Mouse (Mus musculus) forelimb bud, embryonic 11.5 days (tissue): Measurements from ENCODE around the gene Tlr12.
A peak's percentile ranks its signal among the peaks of the same experiment; 100 is the strongest.
"Not testable (repeated sequence)": the region's sequence is repeated elsewhere in the genome, so short reads cannot be mapped to it uniquely, and the experiment has no call there.

ENCODE experiments used
- DNase-seq: peaks from one replicate; pipeline ENCODE4 v3.0.0-alpha.2; 2012; ENCODE audit warnings: low read depth, low spot score

Gene Tlr12

DNA sequence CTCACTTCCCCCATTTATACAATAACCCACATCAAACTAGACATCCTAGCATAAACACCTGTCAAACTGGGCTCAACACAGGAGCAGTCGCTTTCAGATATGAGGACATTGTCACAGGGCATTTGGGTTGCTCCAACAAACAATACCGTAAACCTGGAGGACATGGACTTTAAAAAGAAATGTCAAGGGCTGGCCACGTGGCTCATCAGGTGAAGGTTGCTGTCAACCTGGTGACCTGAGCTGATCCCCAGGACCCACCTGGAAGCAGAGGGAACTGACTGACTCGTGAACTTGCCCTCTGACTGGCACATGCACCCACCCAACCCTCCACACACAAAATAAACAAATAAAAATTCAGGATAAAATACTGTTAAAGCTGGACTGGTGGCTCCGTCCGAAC, 2.2 kb upstream of the Tlr12 start:
- DNase-seq, result no peak

DNA sequence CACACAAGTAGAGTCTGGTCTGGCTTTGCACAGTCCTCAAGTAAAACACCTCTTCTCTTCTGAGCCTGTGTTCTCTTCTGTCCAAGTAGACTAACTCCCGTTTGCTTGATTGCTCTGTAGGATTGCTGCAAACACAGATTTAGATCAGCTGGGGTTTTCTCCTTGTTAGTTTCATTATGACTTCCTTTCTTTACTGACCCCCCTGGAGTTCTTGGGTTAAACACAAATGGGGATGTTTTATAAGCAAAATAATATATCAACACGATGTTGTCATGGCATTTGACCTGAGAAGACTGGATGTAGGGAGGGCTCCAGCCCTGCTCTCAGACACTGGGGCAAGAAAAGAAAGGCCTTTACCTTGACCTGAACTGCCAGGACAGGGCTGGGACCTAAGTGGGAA, 544 bp upstream of the Tlr12 start:
- no peak for DNase-seq

DNA sequence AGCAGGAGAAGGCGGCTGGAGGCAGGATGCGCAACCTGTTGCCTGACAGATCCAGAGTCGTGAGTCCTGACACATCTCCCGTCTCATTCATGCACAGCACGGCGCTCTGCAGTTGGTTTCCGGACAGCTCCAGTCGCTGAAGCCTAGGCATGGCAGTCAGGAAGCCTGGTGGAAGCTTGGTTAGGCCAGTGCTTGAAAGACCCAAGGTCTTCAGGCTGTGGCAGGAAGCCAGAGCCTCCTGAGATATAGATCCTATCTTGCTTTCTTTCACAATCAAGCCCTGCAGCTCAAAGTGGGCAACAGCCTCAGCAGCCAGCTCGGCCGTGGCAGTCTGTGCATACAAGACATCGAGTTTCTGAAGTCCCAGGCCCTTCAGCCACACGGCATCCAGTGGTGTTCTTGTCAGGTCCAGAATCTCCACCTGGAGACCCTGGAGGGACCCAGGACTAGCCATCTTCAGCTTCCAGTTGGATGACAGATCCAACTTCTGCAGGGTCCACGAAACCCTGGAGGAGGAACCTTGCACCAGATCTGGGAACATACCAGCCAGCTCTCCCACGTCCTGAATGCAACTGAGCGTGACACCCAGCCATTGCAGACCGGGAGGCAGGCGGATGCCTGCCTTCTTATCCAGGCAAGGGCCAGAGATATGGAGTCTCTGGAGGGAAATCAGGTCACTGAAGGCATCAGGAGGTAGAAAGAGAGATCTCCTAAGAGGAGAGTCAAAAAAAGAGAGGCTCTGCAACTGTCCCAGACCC, 877 bp downstream of the Tlr12 start:
- DNase-seq, result no peak

DNA sequence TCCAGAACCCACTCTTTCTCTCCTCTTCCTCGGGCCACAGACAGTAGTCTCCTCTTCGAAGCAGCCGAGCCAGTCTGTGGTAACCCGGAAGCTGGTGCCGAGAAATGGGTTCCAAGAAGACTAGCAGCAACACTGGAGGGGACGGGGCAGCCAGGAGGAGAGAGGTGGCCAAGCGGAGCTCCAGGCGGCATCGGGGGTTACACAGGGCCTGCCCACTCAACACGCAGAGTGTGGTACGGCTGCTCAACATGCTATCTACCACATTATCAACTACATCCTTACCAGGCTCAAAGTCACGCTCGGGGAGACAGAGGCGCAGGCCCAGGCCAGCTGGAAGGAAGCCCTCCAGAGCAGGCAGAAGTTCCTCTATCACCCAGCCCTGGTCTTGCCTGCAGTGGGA, 2.7 kb downstream of the Tlr12 start:
- no peak for DNase-seq

GRCm38 (mm10) chr4:128613326-128613725, 5.1 kb downstream of the Tlr12 start:
- peak; percentile 74 for DNase-seq

- DNase-seq, result not testable (repeated sequence)
Measured at GRCm38 (mm10) chr4:128611726-128612125, 6.7 kb downstream of the Tlr12 start.

DNA sequence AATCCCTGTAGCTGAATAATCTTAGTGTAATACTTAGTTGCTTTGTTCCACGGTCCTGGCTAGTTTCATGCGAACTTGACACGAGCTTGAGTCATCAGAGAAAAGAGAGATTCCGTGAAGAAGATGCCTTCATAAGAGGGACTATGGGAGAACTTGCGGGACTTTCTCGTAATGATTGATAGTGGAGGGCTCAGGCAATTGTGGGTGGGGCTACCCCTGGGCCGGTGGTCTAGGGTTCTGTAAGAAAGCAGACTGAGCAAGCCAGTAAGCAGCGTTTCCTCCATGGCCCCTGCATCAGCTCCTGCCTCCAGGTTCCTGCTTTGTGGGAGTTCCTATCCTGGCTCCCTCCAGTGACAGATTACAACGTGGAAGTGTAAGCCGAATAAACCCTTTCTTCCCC, 7.7 kb downstream of the Tlr12 start:
- DNase-seq, result no peak

- peak; percentile 97 for DNase-seq
Measured at GRCm38 (mm10) chr4:128609925-128610402, 8.5 kb downstream of the Tlr12 start, which contains the start of gene Zscan20. TSS of gene Zscan20 (minus strand) at chr4:128610098.

GRCm38 (mm10) chr4:128609276-128609924, 9.0 kb downstream of the Tlr12 start:
- DNase-seq, result no peak

DNA sequence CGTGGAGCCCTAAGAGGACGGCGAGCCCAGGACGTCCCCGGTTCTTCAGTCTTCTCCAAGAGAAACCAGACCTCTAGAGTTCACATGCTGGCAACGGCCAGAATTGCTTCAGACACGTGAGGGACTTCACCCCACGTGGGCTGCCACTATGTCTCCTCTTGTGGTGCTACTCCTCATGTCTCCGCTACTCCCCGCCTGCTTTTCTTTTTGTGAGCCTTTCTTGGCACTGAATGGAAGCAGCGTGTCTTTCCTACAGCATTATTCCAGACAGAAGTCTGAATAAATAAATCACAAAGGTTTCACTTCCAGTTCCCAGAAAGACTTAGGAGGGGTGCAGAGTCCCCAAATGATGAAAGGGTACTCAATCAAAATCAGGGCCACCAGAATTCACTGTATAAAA, 10.8 kb downstream of the Tlr12 start:
- DNase-seq, result no peak

DNA sequence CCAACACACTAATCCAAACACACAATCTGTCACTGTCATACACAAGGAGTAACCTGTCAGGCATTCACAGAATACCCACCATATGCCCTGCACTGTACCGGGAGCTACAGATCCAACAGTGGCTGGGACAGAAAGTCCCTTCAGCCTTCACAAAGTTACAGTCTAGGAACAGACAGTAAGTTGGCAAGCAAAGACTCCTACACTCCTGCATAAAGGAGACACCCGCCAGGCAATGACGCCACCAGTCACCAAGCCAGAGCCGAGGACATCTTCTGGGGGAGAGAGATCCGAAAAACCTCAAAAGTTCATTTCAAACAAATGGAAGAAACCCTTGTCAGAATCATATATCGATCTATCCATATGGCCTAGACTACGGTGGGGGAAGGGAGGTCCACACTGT, 11.8 kb downstream of the Tlr12 start:
- DNase-seq, result no peak

- no peak for DNase-seq
Measured at GRCm38 (mm10) chr4:128597801-128598560, 20.4 kb downstream of the Tlr12 start.

DNA sequence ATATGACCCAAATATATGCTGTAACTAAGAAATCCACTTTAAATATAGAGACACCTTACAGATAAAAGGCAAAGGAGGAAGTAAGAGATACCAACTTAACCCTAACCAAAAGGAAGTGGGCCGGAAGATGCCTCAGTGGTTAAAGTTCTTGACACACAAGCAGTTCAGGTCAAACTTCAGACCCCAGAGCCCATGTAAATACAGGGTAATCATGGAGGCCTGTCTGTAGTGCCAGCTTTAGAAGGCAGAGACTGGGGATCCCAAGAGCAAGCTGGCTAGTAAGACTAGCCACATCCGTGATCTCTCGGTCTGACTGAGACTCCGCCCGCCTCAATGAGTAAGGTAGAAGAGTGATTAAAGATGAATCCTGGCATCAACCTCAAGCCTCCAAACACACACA, 24.4 kb downstream of the Tlr12 start:
- DNase-seq, result no peak

DNA sequence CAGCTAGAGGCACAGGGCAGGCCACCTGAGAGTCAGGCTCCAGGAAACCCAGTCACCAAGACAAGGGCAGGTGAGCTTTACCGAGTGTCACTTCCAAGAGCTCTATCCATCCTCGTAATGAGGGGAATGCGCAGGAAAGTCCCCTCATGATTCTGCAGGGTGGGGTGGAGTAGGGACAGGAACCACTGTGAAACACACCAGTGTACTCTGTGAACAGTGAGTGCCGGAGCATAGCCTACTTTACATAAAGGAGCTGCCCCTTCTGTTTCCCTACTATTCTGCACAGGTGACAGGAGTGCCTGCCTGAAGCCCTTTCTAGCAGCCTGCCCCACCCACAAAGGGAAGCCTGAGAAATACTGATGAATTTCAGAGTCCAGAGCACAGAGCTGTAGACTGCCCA, 25.1 kb downstream of the Tlr12 start:
- DNase-seq, result no peak

DNA sequence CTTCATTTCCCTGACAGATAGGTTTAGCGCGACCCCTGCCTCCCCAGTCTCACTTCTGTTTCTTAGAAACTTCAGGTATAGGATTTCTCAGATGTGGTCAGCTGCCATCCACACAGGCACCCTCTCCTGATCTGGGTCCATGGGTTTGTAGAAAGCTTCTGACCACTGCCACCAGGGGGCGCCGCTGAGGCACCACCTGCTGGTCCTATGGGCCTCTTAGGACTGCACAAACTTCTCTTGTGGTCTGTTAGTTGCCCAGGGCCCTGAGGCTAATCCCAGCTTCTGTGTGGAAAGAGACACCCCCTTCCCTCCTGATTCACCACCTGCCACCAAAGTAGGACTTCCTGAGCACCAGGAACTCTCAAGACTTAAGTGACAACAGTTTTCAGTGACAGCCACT, 39.2 kb downstream of the Tlr12 start:
- no peak for DNase-seq

DNA sequence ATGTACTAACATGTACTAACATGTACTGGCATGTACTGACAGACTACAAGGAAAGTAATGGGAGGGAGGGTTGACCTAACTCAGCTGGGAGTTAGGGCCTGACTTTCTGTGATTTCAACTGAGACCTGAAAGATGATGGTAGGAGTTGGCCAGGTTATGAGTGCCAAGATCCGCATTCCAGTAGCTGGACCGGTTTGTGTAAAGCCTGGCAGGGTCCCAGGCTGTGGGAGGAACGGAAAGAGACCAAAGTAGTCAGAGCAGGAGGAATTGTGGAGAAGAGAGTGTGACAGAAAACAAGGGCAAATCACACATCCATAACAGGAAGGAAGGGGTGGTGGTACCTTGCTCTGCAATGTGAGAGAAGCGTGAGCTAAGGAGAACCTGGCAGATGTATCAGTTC, 42.6 kb downstream of the Tlr12 start:
- no peak for DNase-seq
